Mouse (Mus musculus) frontal cortex, adult (tissue): ENCODE results near the gene Myef2.
"Not testable (repeated sequence)": the region's sequence is repeated elsewhere in the genome, so short reads cannot be mapped to it uniquely, and the experiment has no call there.

Source experiments
- ATAC-seq: cut with Nextera tagmentation; 2 replicates; pipeline ENCODE4 v1.9.2; 2017; ENCODE audit warnings: mild to moderate bottlenecking, moderate library complexity, mixed read lengths; ENCODE audit not compliant: low TSS enrichment

The Myef2 gene

GRCm38 (mm10) chr2:125123477-125123852 lies at the start of gene Myef2:
Myef2 (minus strand) TSS chr2:125123661.
- peak; percentile 82 for ATAC-seq

GRCm38 (mm10) chr2:125162012-125162470 lies 38.6 kb upstream of the Myef2 start:
- ATAC-seq, result peak; percentile 38; the same call in 1 of the 2 replicates

- no peak for ATAC-seq
These were observed 32.0 kb upstream of the Myef2 start for GRCm38 (mm10) chr2:125155504-125155903.

GRCm38 (mm10) chr2:125154294-125154693 lies 30.8 kb upstream of the Myef2 start:
- ATAC-seq, result no peak

GRCm38 (mm10) chr2:125152388-125152787 lies 28.9 kb upstream of the Myef2 start, which contains the start of gene Slc12a1:
Slc12a1 (plus strand) TSS chr2:125152505.
- no peak for ATAC-seq

- no peak for ATAC-seq
These were observed 18.9 kb upstream of the Myef2 start for GRCm38 (mm10) chr2:125142336-125142735.

GRCm38 (mm10) chr2:125136846-125137245 lies 13.4 kb upstream of the Myef2 start:
- peak; percentile 60 for ATAC-seq

- ATAC-seq, result peak; percentile 88
These were observed 12.7 kb upstream of the Myef2 start, which contains the start of gene Ctxn2 for GRCm38 (mm10) chr2:125135903-125136811. Ctxn2 (plus strand) TSS chr2:125136692.

GRCm38 (mm10) chr2:125134113-125134512 lies 10.7 kb upstream of the Myef2 start:
- ATAC-seq, result no peak

- no peak for ATAC-seq
These were observed 3.3 kb upstream of the Myef2 start for GRCm38 (mm10) chr2:125126792-125127191.

- no peak for ATAC-seq
These were observed 2.4 kb upstream of the Myef2 start for GRCm38 (mm10) chr2:125125824-125126223.

GRCm38 (mm10) chr2:125122624-125123476 lies 611 bp downstream of the Myef2 start:
- peak; percentile 62 for ATAC-seq

- ATAC-seq, result 0 out of 2 replicates have a peak, but pooled peaks have one; percentile 10
These were observed 1.2 kb downstream of the Myef2 start for GRCm38 (mm10) chr2:125122288-125122623.

- ATAC-seq, result 0 out of 2 replicates have a peak, but pooled peaks have one; percentile 18
These were observed 3.9 kb downstream of the Myef2 start for GRCm38 (mm10) chr2:125119381-125120110.

- not testable (repeated sequence) for ATAC-seq
These were observed 16.9 kb downstream of the Myef2 start for GRCm38 (mm10) chr2:125106536-125106935.

GRCm38 (mm10) chr2:125104491-125104890 lies 19.0 kb downstream of the Myef2 start:
- not testable (repeated sequence) for ATAC-seq

- not testable (repeated sequence) for ATAC-seq
These were observed 31.3 kb downstream of the Myef2 start for GRCm38 (mm10) chr2:125092123-125092522.

GRCm38 (mm10) chr2:125088757-125089156 lies 34.7 kb downstream of the Myef2 start:
- no peak for ATAC-seq

GRCm38 (mm10) chr2:125083879-125084278 lies 39.6 kb downstream of the Myef2 start:
- no peak for ATAC-seq

- ATAC-seq, result no peak
These were observed 50.2 kb downstream of the Myef2 start for GRCm38 (mm10) chr2:125073056-125073780.

GRCm38 (mm10) chr2:125068696-125069095 lies 54.8 kb downstream of the Myef2 start:
- ATAC-seq, result no peak
